Mouse (Mus musculus): ENCODE results near the gene Mylk4. TPM values are rescaled to one million over a fixed set of nuclear protein-coding genes. Genes with fewer than 3 reads are reported as not detected.

The Mylk4 gene
- polyA plus RNA-seq, 1 experiment from 2014 or later: 22.8 TPM

- 74% methylated on average over 6 of the region's 6 CpGs for WGBS
- Histone ChIP-seq H3K4me3 (ENCODE audit: low read depth, low read length) (no peak overlapping the region), H3K36me3 (ENCODE audit: control insufficient read depth, insufficient read depth, low read length) (peaks cover 31% of the 10 kb centered on the region), H3K9ac (ENCODE audit: low read depth, low read length) (no peak overlapping the region), H3K27me3 (replicated peaks; ENCODE audit: control insufficient read depth, insufficient read depth, low read length) (no peaks in the 10 kb centered on the region), H3K4me1 (ENCODE audit: control insufficient read depth, insufficient read depth, low read length) (no peaks in the 10 kb centered on the region), H3K4me2 (ENCODE audit: low read depth, low read length) (no peak overlapping the region), H3K9me3 (ENCODE audit: control insufficient read depth, low read length) (no peaks in the 10 kb centered on the region), H3K27ac (replicated peaks; ENCODE audit: low read depth, low read length) (no peak overlapping the region)
- ATAC-seq (ENCODE audit: low read depth) (no peak), DNase-seq (ENCODE audit: low spot score) (no peak)
Observed at GRCm38 (mm10) chr13:32824377-32825330, 40.9 kb upstream of the Mylk4 start.

DNA sequence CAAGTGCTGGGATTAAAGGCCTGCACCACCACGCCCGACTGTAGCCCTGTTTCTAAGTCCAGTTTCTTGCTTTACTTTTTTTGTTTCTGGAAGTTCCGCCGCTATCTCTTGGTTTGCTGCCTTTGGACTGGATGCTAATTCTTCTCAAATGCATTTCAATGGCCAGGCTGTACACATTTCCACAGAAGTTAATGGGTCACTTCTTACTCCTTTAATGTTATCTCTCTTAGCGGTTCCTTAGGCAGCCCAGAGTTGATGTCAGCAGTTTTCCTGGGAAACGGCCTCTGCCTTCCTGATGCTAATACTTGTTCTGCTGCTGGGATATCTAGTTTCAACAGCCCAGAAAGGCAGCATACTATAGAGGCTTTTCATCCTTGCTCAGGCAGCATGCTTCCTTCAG is 39.4 kb upstream of the Mylk4 start:
- H3K36me3 ChIP-seq (ENCODE audit: control insufficient read depth, insufficient read depth, low read length): peaks cover 46% of the 10 kb centered on the region
- H3K9me3 ChIP-seq (ENCODE audit: control insufficient read depth, low read length): no peaks in the 10 kb centered on the region
- H3K4me1 ChIP-seq (ENCODE audit: control insufficient read depth, insufficient read depth, low read length): no peaks in the 10 kb centered on the region
- ATAC-seq (ENCODE audit: low read depth): no peak
- H3K27ac ChIP-seq (replicated peaks; ENCODE audit: low read depth, low read length): no peak overlapping the region
- H3K4me2 ChIP-seq (ENCODE audit: low read depth, low read length): no peak overlapping the region
- no peak overlapping the region for H3K4me3 ChIP-seq (ENCODE audit: low read depth, low read length)
- no peak overlapping the region for H3K9ac ChIP-seq (ENCODE audit: low read depth, low read length)
- no peaks in the 10 kb centered on the region for H3K27me3 ChIP-seq (replicated peaks; ENCODE audit: control insufficient read depth, insufficient read depth, low read length)
- WGBS: 83% methylated on average over 6 of the region's 6 CpGs
- no peak for DNase-seq (ENCODE audit: low spot score)

GRCm38 (mm10) chr13:32821671-32822070 is 37.9 kb upstream of the Mylk4 start:
- over 99% methylated on average over 4 of the region's 4 CpGs for WGBS
- H3K36me3 ChIP-seq (ENCODE audit: control insufficient read depth, insufficient read depth, low read length): peaks cover 60% of the 10 kb centered on the region

GRCm38 (mm10) chr13:32819926-32820325 is 36.2 kb upstream of the Mylk4 start:
- Histone ChIP-seq H3K36me3 (ENCODE audit: control insufficient read depth, insufficient read depth, low read length) (peaks cover 68% of the 10 kb centered on the region), H3K27me3 (replicated peaks; ENCODE audit: control insufficient read depth, insufficient read depth, low read length) (no peaks in the 10 kb centered on the region), H3K9ac (ENCODE audit: low read depth, low read length) (no peak overlapping the region), H3K4me1 (ENCODE audit: control insufficient read depth, insufficient read depth, low read length) (no peaks in the 10 kb centered on the region), H3K4me2 (ENCODE audit: low read depth, low read length) (no peak overlapping the region), H3K4me3 (ENCODE audit: low read depth, low read length) (no peak overlapping the region), H3K27ac (replicated peaks; ENCODE audit: low read depth, low read length) (peak overlapping the region; percentile 15; the same call in 1 of the 2 replicates), H3K9me3 (ENCODE audit: control insufficient read depth, low read length) (no peaks in the 10 kb centered on the region)
- ATAC-seq (ENCODE audit: low read depth) (peak; percentile 73; the same call in 1 of the 2 replicates), DNase-seq (ENCODE audit: low spot score) (no peak)
- 90% methylated on average over 5 of the region's 5 CpGs for WGBS

More at GRCm38 (mm10) chr13:32821671-32822070, 37.9 kb upstream of the Mylk4 start:
- H3K27me3 ChIP-seq (replicated peaks; ENCODE audit: control insufficient read depth, insufficient read depth, low read length): no peaks in the 10 kb centered on the region
- ATAC-seq (ENCODE audit: low read depth): no peak
- no peak overlapping the region for H3K4me3 ChIP-seq (ENCODE audit: low read depth, low read length)
- H3K4me1 ChIP-seq (ENCODE audit: control insufficient read depth, insufficient read depth, low read length): no peaks in the 10 kb centered on the region
- H3K27ac ChIP-seq (replicated peaks; ENCODE audit: low read depth, low read length): no peak overlapping the region
- no peak overlapping the region for H3K4me2 ChIP-seq (ENCODE audit: low read depth, low read length)
- DNase-seq (ENCODE audit: low spot score): no peak
- H3K9ac ChIP-seq (ENCODE audit: low read depth, low read length): no peak overlapping the region
- no peaks in the 10 kb centered on the region for H3K9me3 ChIP-seq (ENCODE audit: control insufficient read depth, low read length)

DNA sequence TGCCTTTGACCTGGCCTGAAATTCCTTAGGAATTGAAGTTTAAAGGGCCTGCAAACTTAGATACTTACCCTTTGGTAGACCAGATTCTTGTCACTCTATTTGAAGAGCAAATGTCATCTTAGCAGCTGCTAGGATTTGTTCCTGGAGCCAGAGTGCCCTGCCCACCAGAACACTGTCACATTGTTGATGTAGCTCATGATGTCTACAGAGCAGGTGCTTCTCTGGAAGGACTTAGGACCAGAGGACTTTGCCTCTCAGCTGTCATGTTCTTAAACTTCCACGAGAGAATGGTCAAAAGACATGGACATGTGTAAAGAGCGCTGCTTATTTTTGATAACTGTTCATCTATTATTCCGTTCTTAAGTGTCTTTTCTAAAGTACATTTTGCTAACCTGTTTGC is 35.5 kb upstream of the Mylk4 start:
- H3K27ac ChIP-seq (replicated peaks; ENCODE audit: low read depth, low read length): no peak overlapping the region
- ATAC-seq (ENCODE audit: low read depth): peak; percentile 50; the same call in 1 of the 2 replicates
- peaks cover 74% of the 10 kb centered on the region for H3K36me3 ChIP-seq (ENCODE audit: control insufficient read depth, insufficient read depth, low read length)
- no peaks in the 10 kb centered on the region for H3K4me1 ChIP-seq (ENCODE audit: control insufficient read depth, insufficient read depth, low read length)
- 95% methylated on average over 3 of the region's 3 CpGs for WGBS
- no peak overlapping the region for H3K9ac ChIP-seq (ENCODE audit: low read depth, low read length)
- no peak overlapping the region for H3K4me2 ChIP-seq (ENCODE audit: low read depth, low read length)
- DNase-seq (ENCODE audit: low spot score): peak; percentile 54
- H3K27me3 ChIP-seq (replicated peaks; ENCODE audit: control insufficient read depth, insufficient read depth, low read length): no peaks in the 10 kb centered on the region
- no peak overlapping the region for H3K4me3 ChIP-seq (ENCODE audit: low read depth, low read length)
- no peaks in the 10 kb centered on the region for H3K9me3 ChIP-seq (ENCODE audit: control insufficient read depth, low read length)

DNA sequence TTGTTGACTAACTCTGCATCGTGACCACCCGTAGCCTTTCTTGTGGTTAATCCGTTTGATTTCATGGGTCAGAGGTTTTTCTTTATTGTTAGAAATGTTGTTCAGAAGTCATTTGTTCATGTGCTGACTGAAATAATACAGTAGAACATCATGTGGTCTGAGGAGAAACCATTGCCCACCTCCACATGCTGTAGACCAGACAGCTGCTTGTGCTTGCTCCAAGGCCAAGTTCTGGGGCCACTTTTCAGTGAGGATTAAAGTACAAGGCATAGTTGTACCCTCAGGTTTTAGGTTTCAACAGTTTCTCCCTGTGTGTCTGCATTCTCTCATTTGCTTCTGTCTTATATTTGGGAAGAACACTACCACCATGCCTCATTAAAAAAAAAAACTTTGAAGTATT is 23.9 kb upstream of the Mylk4 start:
- H3K4me1 ChIP-seq (ENCODE audit: control insufficient read depth, insufficient read depth, low read length): peaks cover 18% of the 10 kb centered on the region
- no peak overlapping the region for H3K4me2 ChIP-seq (ENCODE audit: low read depth, low read length)
- 78% methylated on average over 3 of the region's 3 CpGs for WGBS
- no peak for DNase-seq (ENCODE audit: low spot score)
- H3K27me3 ChIP-seq (replicated peaks; ENCODE audit: control insufficient read depth, insufficient read depth, low read length): no peaks in the 10 kb centered on the region
- H3K27ac ChIP-seq (replicated peaks; ENCODE audit: low read depth, low read length): no peak overlapping the region
- no peaks in the 10 kb centered on the region for H3K9me3 ChIP-seq (ENCODE audit: control insufficient read depth, low read length)
- H3K36me3 ChIP-seq (ENCODE audit: control insufficient read depth, insufficient read depth, low read length): peaks cover 47% of the 10 kb centered on the region
- no peak overlapping the region for H3K9ac ChIP-seq (ENCODE audit: low read depth, low read length)
- no peak for ATAC-seq (ENCODE audit: low read depth)
- H3K4me3 ChIP-seq (ENCODE audit: low read depth, low read length): no peak overlapping the region

DNA sequence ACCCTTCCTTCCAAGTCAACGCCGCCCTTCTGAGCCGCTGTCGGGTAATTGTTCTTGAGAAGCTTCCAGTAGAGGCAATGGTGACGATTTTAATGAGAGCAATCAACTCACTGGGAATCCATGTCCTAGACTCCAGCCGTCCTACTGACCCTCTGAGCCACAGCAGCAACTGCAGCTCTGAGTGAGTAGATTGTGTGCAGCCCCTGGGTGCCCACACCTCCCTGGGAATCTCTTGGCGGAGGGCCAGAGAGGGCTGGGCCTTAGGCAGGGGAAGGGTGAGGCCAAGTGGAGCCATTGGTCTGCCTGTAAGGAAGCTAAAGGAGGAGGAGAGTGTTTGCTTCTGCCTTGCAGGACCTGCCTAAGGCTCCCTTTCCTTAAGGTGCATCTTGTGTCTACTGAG is 23.1 kb upstream of the Mylk4 start:
- 87% methylated on average over 7 of the region's 7 CpGs for WGBS
- ATAC-seq (ENCODE audit: low read depth) (no peak), DNase-seq (ENCODE audit: low spot score) (peak; percentile 59)
- Histone ChIP-seq H3K9me3 (ENCODE audit: control insufficient read depth, low read length) (no peaks in the 10 kb centered on the region), H3K4me2 (ENCODE audit: low read depth, low read length) (no peak overlapping the region), H3K27ac (replicated peaks; ENCODE audit: low read depth, low read length) (no peak overlapping the region), H3K36me3 (ENCODE audit: control insufficient read depth, insufficient read depth, low read length) (peaks cover 45% of the 10 kb centered on the region), H3K9ac (ENCODE audit: low read depth, low read length) (no peak overlapping the region), H3K27me3 (replicated peaks; ENCODE audit: control insufficient read depth, insufficient read depth, low read length) (no peaks in the 10 kb centered on the region), H3K4me3 (ENCODE audit: low read depth, low read length) (no peak overlapping the region), H3K4me1 (ENCODE audit: control insufficient read depth, insufficient read depth, low read length) (peaks cover 18% of the 10 kb centered on the region)

GRCm38 (mm10) chr13:32803701-32804345 is 20.1 kb upstream of the Mylk4 start:
- Histone ChIP-seq H3K4me3 (ENCODE audit: low read depth, low read length) (peak overlapping the region; percentile 86), H3K36me3 (ENCODE audit: control insufficient read depth, insufficient read depth, low read length) (peaks cover 25% of the 10 kb centered on the region), H3K4me2 (ENCODE audit: low read depth, low read length) (peak overlapping the region; percentile 89), H3K27ac (replicated peaks; ENCODE audit: low read depth, low read length) (no peak overlapping the region), H3K9me3 (ENCODE audit: control insufficient read depth, low read length) (no peaks in the 10 kb centered on the region), H3K9ac (ENCODE audit: low read depth, low read length) (peak overlapping the region; percentile 84; the same call in 1 of the 2 replicates), H3K4me1 (ENCODE audit: control insufficient read depth, insufficient read depth, low read length) (peaks cover 18% of the 10 kb centered on the region), H3K27me3 (replicated peaks; ENCODE audit: control insufficient read depth, insufficient read depth, low read length) (no peaks in the 10 kb centered on the region)
- no peak for ATAC-seq (ENCODE audit: low read depth)
- no peak for DNase-seq (ENCODE audit: low spot score)
- WGBS: 67% methylated on average over 4 of the region's 4 CpGs

Measured in embryonic facial prominence, embryonic 14.5 days (tissue).